Mouse (Mus musculus) colon, adult 2 months (tissue): ENCODE results near the gene Zmat1. TPM values are rescaled to one million over a fixed set of nuclear protein-coding genes. Genes with fewer than 3 reads are reported as not detected.

Source experiments
- polyA plus RNA-seq: library from polyadenylated mRNA; depleted of rRNA; stranded (reverse); fragments of >200 nt; gene quantifications from 2 replicates; pipeline ENCODE4 v1.2.3, GENCODE M21; 2012; rRNA removed

The Zmat1 gene
- polyA plus RNA-seq = 0.14 and 0.21 TPM in 2 replicates

GRCm38 (mm10) chrX:135008720-135009470 is at the start of gene Zmat1:
Gene Zmat1, minus strand, starts transcription at chrX:135009209.

GRCm38 (mm10) chrX:134964546-134964945 is 44.5 kb downstream of the Zmat1 start, which contains the start of gene Nxf2:
Gene Nxf2, minus strand, starts transcription at chrX:134964754.

Other genes starting within 250 kb of the Zmat1 start
- 7.7 and 8.5 TPM in 2 replicates for gene Armcx2, start 200.0 kb downstream of the Zmat1 start, polyA plus RNA-seq
- gene Nxf2, start 44.5 kb downstream of the Zmat1 start, polyA plus RNA-seq = not detected in 2 replicates
- gene Gm15023, start 168.4 kb upstream of the Zmat1 start, polyA plus RNA-seq = not detected in 2 replicates
- 1.1 and 1.2 TPM in 2 replicates for gene Tceal6, start 201.5 kb upstream of the Zmat1 start, polyA plus RNA-seq